Mouse (Mus musculus): ENCODE results near the gene Gm9513.

- TF ChIP-seq CTCF (IDR thresholded peaks at IDR 0.05): no peak
- no peak for TF ChIP-seq POLR2A (IDR thresholded peaks at IDR 0.05; ENCODE audit: insufficient read depth, low read depth, low read length)
- TF ChIP-seq EP300 (IDR thresholded peaks at IDR 0.05; ENCODE audit: insufficient read depth, low read depth, low read length): no peak
Measured at GRCm38 (mm10) chr9:36475338-36475737, at the start of gene Gm9513.

Data from heart, adult 2 months (tissue).